Mouse (Mus musculus) myocyte (in vitro differentiated cells): ENCODE results near the gene Slc26a1. TPM values are rescaled to one million over a fixed set of nuclear protein-coding genes. Genes with fewer than 3 reads are reported as not detected.
A peak's percentile ranks its signal among the peaks of the same experiment; 100 is the strongest.
"Not testable (repeated sequence)": the region's sequence is repeated elsewhere in the genome, so short reads cannot be mapped to it uniquely, and the experiment has no call there.

Experiments used
- H3K27me3 ChIP-seq: one replicate; pipeline ENCODE4 v1.6.1; 2011; ENCODE audit not compliant: control insufficient read depth, insufficient read depth, insufficient read length
- H3K36me3 ChIP-seq: one replicate; pipeline ENCODE4 v1.6.1; 2011; ENCODE audit not compliant: control insufficient read depth, insufficient read depth
- H3K4me2 ChIP-seq: one replicate; pipeline ENCODE4 v1.6.1; 2011; ENCODE audit warnings: low read depth, control low read depth
- H3K4me3 ChIP-seq: one replicate; pipeline ENCODE4 v1.5.1; 2011; ENCODE audit warnings: mild to moderate bottlenecking, control low read depth, moderate library complexity
- H3K79me2 ChIP-seq: one replicate; pipeline ENCODE4 v1.6.1; 2011; ENCODE audit not compliant: control insufficient read depth, insufficient read depth
- H3ac ChIP-seq: one replicate; pipeline ENCODE4 v1.6.1; 2011; ENCODE audit not compliant: control insufficient read depth, insufficient read length
- CEBPB ChIP-seq: IDR thresholded peaks from 2 replicates; pipeline ENCODE4 v1.6.1; 2011; ENCODE audit warnings: mild to moderate bottlenecking, moderate library complexity; ENCODE audit not compliant: poor library complexity, insufficient read depth, severe bottlenecking
- E2F4 ChIP-seq: IDR thresholded peaks from one replicate; pipeline ENCODE4 v1.6.1; 2011; ENCODE audit warnings: mild to moderate bottlenecking, control low read depth, moderate library complexity; ENCODE audit not compliant: insufficient read depth
- MAX ChIP-seq: IDR thresholded peaks from one replicate; pipeline ENCODE4 v1.6.1; 2011; ENCODE audit warnings: low read depth, mild to moderate bottlenecking, control low read depth
- MYOD1 ChIP-seq, 3 experiments: IDR thresholded peaks; one replicate each; pipeline ENCODE4 v1.6.1; 2011; ENCODE audit warnings: control low read depth in 2 of 3, low read depth in 2 of 3, mild to moderate bottlenecking in 2 of 3, moderate library complexity in 1 of 3; ENCODE audit not compliant: insufficient read length in 2 of 3, control insufficient read depth in 1 of 3
- MYOG ChIP-seq, 3 experiments: IDR thresholded peaks; one replicate each; pipeline ENCODE4 v1.6.1; 2011; ENCODE audit warnings: control low read depth in 2 of 3, low read depth in 2 of 3, mild to moderate bottlenecking in 2 of 3; ENCODE audit not compliant: insufficient read length in 2 of 3, control insufficient read depth in 1 of 3, insufficient read depth in 1 of 3
- POLR2A ChIP-seq: IDR thresholded peaks from one replicate; pipeline ENCODE4 v1.6.1; 2011; ENCODE audit warnings: low read depth, mild to moderate bottlenecking, control low read depth, moderate library complexity; ENCODE audit not compliant: insufficient read length
- POLR2AphosphoS2 ChIP-seq: IDR thresholded peaks from one replicate; pipeline ENCODE4 v1.6.1; 2011; ENCODE audit warnings: low read depth, control low read depth; ENCODE audit not compliant: insufficient read length
- REST ChIP-seq: IDR thresholded peaks from one replicate; pipeline ENCODE4 v1.6.1; 2011; ENCODE audit warnings: mild to moderate bottlenecking, control low read depth, moderate library complexity; ENCODE audit not compliant: insufficient read depth, insufficient read length
- SRF ChIP-seq: IDR thresholded peaks from one replicate; pipeline ENCODE4 v1.6.1; 2011; ENCODE audit warnings: low read depth; ENCODE audit not compliant: control insufficient read depth, insufficient read length
- TCF12 ChIP-seq: IDR thresholded peaks from one replicate; pipeline ENCODE4 v1.6.1; 2011; ENCODE audit warnings: mild to moderate bottlenecking, control low read depth; ENCODE audit not compliant: poor library complexity, insufficient read depth, severe bottlenecking
- TCF3 ChIP-seq: IDR thresholded peaks from one replicate; pipeline ENCODE4 v1.6.1; 2011; ENCODE audit warnings: low read depth, control low read depth; ENCODE audit not compliant: insufficient read length
- USF1 ChIP-seq: IDR thresholded peaks from one replicate; pipeline ENCODE4 v1.6.1; 2011; ENCODE audit warnings: low read depth, mild to moderate bottlenecking, control low read depth, moderate library complexity
- polyA plus RNA-seq: library from polyadenylated mRNA; unstranded; fragments of >200 nt; fragmentation: generic; extraction: Trizol; gene quantifications from one replicate; pipeline ENCODE4 v1.2.1, GENCODE M21; 2012; ENCODE audit warnings: missing spikeins

The Slc26a1 gene
- polyA plus RNA-seq, 1 experiment, result 0.13 TPM

DNA sequence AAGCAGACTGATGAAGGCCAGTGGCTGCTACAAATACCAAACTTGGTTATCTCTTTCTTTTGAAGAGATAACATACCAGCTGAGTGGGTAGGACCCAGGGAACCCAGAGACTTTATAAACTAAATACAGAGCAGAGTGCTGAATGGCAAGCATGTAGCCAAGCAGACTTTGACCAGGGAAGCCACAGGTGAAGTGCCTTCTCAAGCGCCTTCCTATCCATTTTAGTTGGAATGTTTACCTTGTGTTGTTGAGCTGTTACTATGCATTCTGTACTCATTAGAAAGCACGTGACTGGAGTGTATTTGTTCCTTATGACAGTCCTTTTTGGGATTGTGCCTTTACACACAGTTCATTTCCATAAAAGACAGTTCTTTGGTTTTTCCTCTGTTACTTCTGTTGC, 31.7 kb downstream of the Slc26a1 start:
- no peak for TF ChIP-seq TCF12
- TF ChIP-seq MAX, result no peak
- TF ChIP-seq CEBPB, result no peak
- TF ChIP-seq MYOD1 (IDR thresholded peaks at IDR 0.05; ENCODE audit: control insufficient read depth in 1 of 3, insufficient read length in 2 of 3, low read depth in 2 of 3), result no peak
- no peak for TF ChIP-seq SRF
- no peak for TF ChIP-seq POLR2AphosphoS2
- TF ChIP-seq E2F4, result no peak
- H3K36me3 ChIP-seq, result peaks cover 10% of the 10 kb centered on the region

DNA sequence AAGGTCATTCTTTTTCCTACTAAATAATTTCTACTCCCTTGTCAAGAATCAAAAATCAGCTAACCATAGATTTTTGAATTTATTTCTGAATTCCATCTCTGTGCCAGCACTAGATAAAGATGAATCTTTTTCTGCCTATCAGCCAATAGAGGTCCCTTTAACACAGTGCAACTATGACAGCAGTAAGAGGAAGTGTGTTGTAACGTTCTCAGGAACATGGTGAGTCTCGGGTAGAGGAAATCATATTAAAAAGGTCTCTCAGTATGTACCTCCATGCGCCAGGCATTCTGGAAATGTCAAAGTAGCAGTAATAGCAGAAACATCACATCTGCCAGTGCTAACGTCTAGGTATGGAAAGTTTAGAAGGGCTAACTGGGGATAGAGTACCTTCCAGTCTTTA, 39.2 kb downstream of the Slc26a1 start:
- no peak overlapping the region for H3K4me2 ChIP-seq
- H3ac ChIP-seq, result no peak overlapping the region
- TF ChIP-seq MAX, result no peak
- TF ChIP-seq REST, result no peak
- TF ChIP-seq POLR2A, result no peak
- TF ChIP-seq E2F4, result no peak
- no peak for TF ChIP-seq TCF12
- no peak for TF ChIP-seq MYOG (IDR thresholded peaks at IDR 0.05; ENCODE audit: control insufficient read depth in 1 of 3, insufficient read depth in 1 of 3, insufficient read length in 2 of 3, low read depth in 2 of 3)
- TF ChIP-seq SRF, result no peak
- no peak for TF ChIP-seq POLR2AphosphoS2
- no peak for TF ChIP-seq USF1
- TF ChIP-seq CEBPB, result no peak
- TF ChIP-seq MYOD1 (IDR thresholded peaks at IDR 0.05; ENCODE audit: control insufficient read depth in 1 of 3, insufficient read length in 2 of 3, low read depth in 2 of 3), result no peak
- TF ChIP-seq TCF3, result no peak

More for the DNA sequence above, 31.7 kb downstream of the Slc26a1 start:
- no peaks in the 10 kb centered on the region for H3K27me3 ChIP-seq
- H3K79me2 ChIP-seq, result no peaks in the 10 kb centered on the region
- H3K4me2 ChIP-seq, result no peak overlapping the region
- H3K4me3 ChIP-seq, result no peak overlapping the region
- no peak overlapping the region for H3ac ChIP-seq

DNA sequence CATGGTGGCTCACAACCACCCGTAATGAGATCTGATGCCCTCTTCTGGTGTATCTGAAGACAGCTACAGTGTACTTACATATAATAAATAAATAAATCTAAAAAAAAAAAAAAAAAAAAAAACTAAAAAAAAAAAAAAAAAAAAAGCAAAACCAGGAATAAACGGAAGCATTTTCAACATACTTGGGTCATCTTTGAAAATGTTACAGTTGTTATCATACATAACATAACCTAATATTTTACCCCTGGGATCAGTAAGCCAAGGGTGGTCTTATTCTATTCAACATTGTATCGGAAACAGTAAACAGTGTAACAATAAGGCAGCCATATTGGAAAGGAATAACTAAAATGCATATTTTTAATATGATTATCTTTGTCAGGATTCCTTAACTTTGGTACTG, 41.3 kb downstream of the Slc26a1 start:
- H3K4me2 ChIP-seq, H3ac ChIP-seq, H3K79me2 ChIP-seq, H3K36me3 ChIP-seq, H3K4me3 ChIP-seq, H3K27me3 ChIP-seq: not testable (repeated sequence)

More for the DNA sequence above, 39.2 kb downstream of the Slc26a1 start:
- no peaks in the 10 kb centered on the region for H3K27me3 ChIP-seq
- peaks cover 7% of the 10 kb centered on the region for H3K36me3 ChIP-seq
- no peak overlapping the region for H3K4me3 ChIP-seq
- no peaks in the 10 kb centered on the region for H3K79me2 ChIP-seq

- no peak overlapping the region for H3K4me2 ChIP-seq
- H3ac ChIP-seq, result no peak overlapping the region
Measured at GRCm38 (mm10) chr5:108633676-108634075, 41.7 kb downstream of the Slc26a1 start.

GRCm38 (mm10) chr5:108629634-108630483, 45.5 kb downstream of the Slc26a1 start, which contains the start of the genes Gak and Tmem175:
TSS of gene Gak (minus strand) at chr5:108629755.
TSS of gene Tmem175 (plus strand) at chr5:108629770.
- peak within 1 kb of the TSS; percentile 78 for H3ac ChIP-seq
- TF ChIP-seq MYOG (IDR thresholded peaks at IDR 0.05; ENCODE audit: control insufficient read depth in 1 of 3, insufficient read depth in 1 of 3, insufficient read length in 2 of 3, low read depth in 2 of 3) (peak in 2 of 3 experiments; percentile 47 to 77), USF1 (no peak), REST (no peak), MAX (no peak), SRF (no peak), TCF12 (no peak), POLR2AphosphoS2 (peak; percentile 97), E2F4 (no peak), POLR2A (peak; percentile 96), TCF3 (no peak), CEBPB (no peak), MYOD1 (IDR thresholded peaks at IDR 0.05; ENCODE audit: control insufficient read depth in 1 of 3, insufficient read length in 2 of 3, low read depth in 2 of 3) (peak in 1 of 3 experiments; percentile 67)
- H3K36me3 ChIP-seq, result no peaks in the 10 kb centered on the region
- H3K27me3 ChIP-seq, result no peaks in the 10 kb centered on the region
- peak within 1 kb of the TSS; percentile 83 for H3K4me2 ChIP-seq
- H3K4me3 ChIP-seq, result peak within 1 kb of the TSS; percentile 86
- peaks cover 43% of the 10 kb centered on the region for H3K79me2 ChIP-seq

More at GRCm38 (mm10) chr5:108633676-108634075, 41.7 kb downstream of the Slc26a1 start:
- TF ChIP-seq MAX (no peak), TCF12 (no peak), MYOD1 (IDR thresholded peaks at IDR 0.05; ENCODE audit: control insufficient read depth in 1 of 3, insufficient read length in 2 of 3, low read depth in 2 of 3) (no peak), POLR2AphosphoS2 (no peak), POLR2A (no peak), REST (no peak), CEBPB (no peak), SRF (no peak), E2F4 (no peak), MYOG (IDR thresholded peaks at IDR 0.05; ENCODE audit: control insufficient read depth in 1 of 3, insufficient read depth in 1 of 3, insufficient read length in 2 of 3, low read depth in 2 of 3) (no peak), USF1 (no peak), TCF3 (no peak)
- Histone ChIP-seq H3K79me2 (peaks cover 6% of the 10 kb centered on the region), H3K27me3 (no peaks in the 10 kb centered on the region), H3K36me3 (no peaks in the 10 kb centered on the region), H3K4me3 (no peak overlapping the region)
